Mouse (Mus musculus) frontal cortex, postnatal 10 days (tissue): ENCODE data around the gene Usp53.

Experiments
- DNase-seq, 2 experiments: peaks; one replicate each; pipeline ENCODE4 v3.0.0; 2022; ENCODE audit warnings: low spot score in 2 of 2, mixed read lengths in 1 of 2

Usp53 gene

GRCm38 (mm10) chr3:122887505-122888301 lies 96.6 kb downstream of the Usp53 start:
- DNase-seq: no peak
